Mouse (Mus musculus) gastrocnemius, postnatal 14 days (tissue): ENCODE measurements at regions not wholly inside any gene's neighbourhood (a gene's known extent, or its start where the extent isn't known, plus 50 kb on each side); places are given as distances from the start of the nearest gene placed in this dataset.

Experiments
- DNase-seq: peaks from one replicate; pipeline ENCODE4 v3.0.0; 2021; ENCODE audit warnings: mixed read lengths
- intact Hi-C: fragments of 180-260 bp; cut with DNase I; formaldehyde crosslinking; loops from one replicate; pipeline ENCODE4 v1.15.1; 2025; ENCODE audit warnings: low total_unique reads

- DNase-seq = no peak
- intact Hi-C loops = no loop called here
Observed at GRCm38 (mm10) chr10:19531452-19531851, 60.3 kb upstream of the Ifngr1 start.

GRCm38 (mm10) chr10:19532790-19533189 is 59.0 kb upstream of the Ifngr1 start:
- intact Hi-C loops = no loop called here

GRCm38 (mm10) chr10:19533846-19534245 is 57.9 kb upstream of the Ifngr1 start:
- intact Hi-C loops = no loop called here
- no peak for DNase-seq

More at GRCm38 (mm10) chr10:19532790-19533189, 59.0 kb upstream of the Ifngr1 start:
- DNase-seq = no peak
